Mouse (Mus musculus) E14TG2a.4 (cell line): Measurements from ENCODE around the gene Gm20388.

Experiments
- H3K27me3 ChIP-seq: 2 replicates; pipeline ENCODE4 v1.6.1; 2014; ENCODE audit warnings: low read length, control low read depth; ENCODE audit not compliant: insufficient read depth
- H3K36me3 ChIP-seq: 2 replicates; pipeline ENCODE4 v1.6.1; 2014; ENCODE audit warnings: low read length, control low read depth; ENCODE audit not compliant: insufficient read depth
- H3K4me1 ChIP-seq: replicated peaks from 2 replicates; pipeline ENCODE4 v1.6.1; 2014; ENCODE audit warnings: low read depth, low read length, control low read depth
- H3K4me3 ChIP-seq: replicated peaks from 2 replicates; pipeline ENCODE4 v1.5.1; 2014; ENCODE audit warnings: mild to moderate bottlenecking, low read length
- H3K9me3 ChIP-seq: 2 replicates; pipeline ENCODE4 v1.6.1; 2014; ENCODE audit warnings: low read length, control low read depth
- CTCF ChIP-seq: conservative IDR thresholded peaks from 2 replicates; pipeline ENCODE4 v1.5.1; 2014; ENCODE audit warnings: low read length
- NANOG ChIP-seq: IDR thresholded peaks from 2 replicates; pipeline ENCODE4 v1.6.1; 2014; ENCODE audit warnings: borderline replicate concordance, low read length, mixed read lengths
- POU5F1 ChIP-seq: IDR thresholded peaks from 2 replicates; pipeline ENCODE4 v1.6.1; 2014; ENCODE audit warnings: low read length, borderline replicate concordance

The Gm20388 gene

DNA sequence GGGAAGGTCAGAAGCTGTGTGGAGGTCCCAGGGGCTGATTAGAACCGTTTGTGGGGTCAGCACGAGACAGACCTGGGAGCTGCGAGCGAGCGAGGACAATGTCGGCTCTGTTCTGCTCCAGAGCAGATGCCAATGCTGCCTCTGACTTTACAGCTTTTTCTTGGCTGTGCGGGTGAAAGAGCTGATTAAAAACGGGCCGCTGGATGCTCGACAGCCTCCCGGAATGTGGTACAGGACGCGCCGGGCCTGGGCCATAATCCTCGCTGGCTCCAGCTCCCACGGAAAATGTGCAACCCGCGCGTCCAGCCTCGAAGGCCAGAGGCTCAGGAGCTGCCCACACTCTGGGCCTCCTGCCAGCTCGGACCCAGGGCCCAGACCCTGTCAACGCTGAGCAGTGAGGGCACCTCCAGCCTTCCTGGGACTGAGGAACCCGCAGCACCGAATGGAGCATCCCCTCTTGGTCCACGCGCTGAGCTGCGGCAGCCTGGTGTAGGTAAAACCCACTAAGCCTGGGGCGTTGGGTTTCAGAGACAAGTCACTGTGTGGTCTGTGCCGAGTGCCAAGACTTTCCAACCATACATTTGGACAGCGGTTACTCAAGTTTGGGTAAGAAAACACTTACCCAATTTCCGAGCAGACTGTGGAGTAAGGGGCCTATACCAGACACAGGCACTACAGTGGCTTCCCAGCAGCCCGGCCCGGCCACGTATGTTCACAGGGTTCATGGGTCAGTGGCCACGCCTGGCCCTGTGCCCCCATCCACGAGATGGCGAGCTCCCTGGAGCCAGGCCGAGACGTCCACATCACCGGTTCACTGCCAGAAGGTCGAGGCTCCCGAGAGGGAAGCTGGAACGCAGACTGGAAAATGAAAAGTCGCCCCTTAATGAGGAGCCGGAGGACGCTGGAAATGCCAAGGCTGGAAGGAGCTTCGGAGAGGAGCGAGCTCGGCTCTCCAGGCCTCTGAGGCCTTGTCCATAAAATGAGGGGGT is 1557.7 kb downstream of the Gm20388 start:
- no peaks in the 10 kb centered on the region for H3K9me3 ChIP-seq
- H3K27me3 ChIP-seq, result peaks cover 16% of the 10 kb centered on the region
- no peak for TF ChIP-seq POU5F1
- TF ChIP-seq CTCF, result no peak
- TF ChIP-seq NANOG, result no peak
- peak overlapping the region; percentile 46 for H3K4me3 ChIP-seq
- peaks cover 18% of the 10 kb centered on the region for H3K4me1 ChIP-seq
- H3K36me3 ChIP-seq, result no peaks in the 10 kb centered on the region

DNA sequence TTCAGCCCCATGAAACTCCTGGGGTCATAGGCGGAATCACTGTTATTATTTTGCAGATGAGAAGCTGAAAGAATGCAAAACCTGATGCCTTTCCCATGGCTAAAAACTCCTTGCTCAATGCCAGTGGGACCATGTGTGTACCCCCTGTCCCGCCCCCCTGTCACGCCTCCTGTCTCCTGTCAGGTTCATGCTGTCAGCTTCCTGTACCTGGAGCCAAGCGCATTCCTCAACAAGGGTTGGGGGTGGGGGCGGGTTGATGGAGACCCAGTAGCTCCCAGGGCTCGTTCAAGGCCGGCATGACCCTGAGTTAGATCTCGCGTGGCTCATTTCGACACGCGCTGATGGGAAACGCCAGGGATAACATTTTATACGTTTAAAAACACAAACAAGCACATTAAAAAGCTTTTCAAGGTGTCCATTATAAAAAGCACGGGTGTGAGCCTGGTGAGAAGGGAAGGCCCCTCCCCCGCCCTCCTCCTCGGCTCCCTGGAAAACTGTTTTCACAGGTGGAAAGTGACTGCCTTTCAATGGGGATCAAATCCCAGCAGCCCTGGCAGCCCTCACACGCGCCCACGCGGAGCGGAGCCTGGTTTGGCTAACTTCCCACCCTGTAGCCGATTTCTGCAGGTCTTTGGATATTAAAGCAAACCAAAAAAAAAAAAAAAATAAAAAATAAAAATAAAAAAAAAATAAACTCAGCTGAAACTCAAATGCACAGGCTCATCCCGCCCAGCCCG is 1563.7 kb downstream of the Gm20388 start:
- Histone ChIP-seq H3K4me1 (peaks cover 26% of the 10 kb centered on the region), H3K9me3 (no peaks in the 10 kb centered on the region), H3K27me3 (peaks cover 34% of the 10 kb centered on the region), H3K4me3 (no peak overlapping the region), H3K36me3 (no peaks in the 10 kb centered on the region)
- TF ChIP-seq CTCF (no peak), NANOG (no peak), POU5F1 (no peak)

GRCm38 (mm10) chr8:121474898-121475284 is 1564.2 kb downstream of the Gm20388 start:
- TF ChIP-seq POU5F1 (no peak), CTCF (no peak), NANOG (no peak)
- Histone ChIP-seq H3K4me1 (peaks cover 26% of the 10 kb centered on the region), H3K36me3 (no peaks in the 10 kb centered on the region), H3K4me3 (no peak overlapping the region), H3K9me3 (no peaks in the 10 kb centered on the region), H3K27me3 (peaks cover 39% of the 10 kb centered on the region)

DNA sequence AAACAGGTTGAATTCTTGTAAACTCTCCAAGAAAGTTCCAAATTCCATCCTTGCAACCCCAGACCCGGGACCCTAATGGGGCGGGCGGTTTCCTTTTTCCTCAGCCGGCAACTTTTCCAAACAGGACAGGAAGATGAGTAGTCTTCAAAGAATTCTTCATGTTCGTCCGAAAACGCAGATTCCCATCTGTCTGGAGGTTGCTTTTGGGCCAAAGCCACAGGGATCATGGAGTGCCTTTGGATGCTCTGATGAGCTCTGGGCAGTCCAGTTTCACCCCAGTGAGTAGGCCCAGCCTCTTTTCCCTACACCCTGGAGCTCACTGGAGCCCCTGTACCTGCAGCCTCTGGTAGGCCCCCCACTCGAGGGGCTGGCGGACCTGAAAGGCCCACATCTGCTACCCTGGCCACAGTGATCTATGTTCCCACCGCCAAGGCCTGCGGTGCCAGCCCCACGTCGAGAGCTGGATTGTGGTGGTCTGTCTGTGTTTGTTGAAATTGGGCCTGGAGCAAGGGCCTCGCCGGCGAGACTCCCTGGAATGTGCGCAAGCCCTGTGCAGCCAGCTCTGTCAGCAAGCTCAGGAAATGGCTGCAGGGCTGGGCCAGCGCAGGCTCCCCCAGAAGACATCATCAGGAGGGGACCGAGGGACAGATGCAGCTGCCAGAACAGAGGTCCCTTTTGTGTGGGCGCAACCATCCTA is 1567.4 kb downstream of the Gm20388 start:
- H3K4me1 ChIP-seq, result peaks cover 26% of the 10 kb centered on the region
- no peaks in the 10 kb centered on the region for H3K36me3 ChIP-seq
- H3K4me3 ChIP-seq, result peak overlapping the region; percentile 59
- no peaks in the 10 kb centered on the region for H3K9me3 ChIP-seq
- TF ChIP-seq POU5F1, result no peak
- no peak for TF ChIP-seq CTCF
- no peak for TF ChIP-seq NANOG
- peaks cover 57% of the 10 kb centered on the region for H3K27me3 ChIP-seq

DNA sequence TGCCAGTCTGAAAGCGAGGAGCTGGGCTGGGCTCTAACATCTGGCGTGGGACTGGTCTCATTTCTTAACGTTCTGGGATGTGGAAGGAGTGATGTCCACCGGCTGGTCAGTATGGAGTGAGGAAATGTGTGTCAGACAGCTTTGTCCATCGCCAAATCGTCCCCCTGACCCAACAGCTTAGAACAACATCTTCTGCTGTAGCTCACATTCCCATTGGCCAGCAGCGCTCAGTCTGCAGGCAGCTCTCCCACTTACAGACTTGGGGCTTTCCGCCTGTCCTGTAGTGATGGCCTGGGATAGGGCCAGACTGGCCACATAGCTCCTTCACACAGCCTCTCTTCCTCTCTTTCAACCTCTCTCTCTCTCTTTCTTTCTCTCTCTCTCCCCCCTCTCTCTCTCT is 1568.5 kb downstream of the Gm20388 start:
- peaks cover 28% of the 10 kb centered on the region for H3K4me1 ChIP-seq
- H3K27me3 ChIP-seq, result peaks cover 54% of the 10 kb centered on the region
- no peaks in the 10 kb centered on the region for H3K9me3 ChIP-seq
- no peak overlapping the region for H3K4me3 ChIP-seq
- TF ChIP-seq POU5F1 (no peak), NANOG (no peak), CTCF (no peak)
- no peaks in the 10 kb centered on the region for H3K36me3 ChIP-seq

DNA sequence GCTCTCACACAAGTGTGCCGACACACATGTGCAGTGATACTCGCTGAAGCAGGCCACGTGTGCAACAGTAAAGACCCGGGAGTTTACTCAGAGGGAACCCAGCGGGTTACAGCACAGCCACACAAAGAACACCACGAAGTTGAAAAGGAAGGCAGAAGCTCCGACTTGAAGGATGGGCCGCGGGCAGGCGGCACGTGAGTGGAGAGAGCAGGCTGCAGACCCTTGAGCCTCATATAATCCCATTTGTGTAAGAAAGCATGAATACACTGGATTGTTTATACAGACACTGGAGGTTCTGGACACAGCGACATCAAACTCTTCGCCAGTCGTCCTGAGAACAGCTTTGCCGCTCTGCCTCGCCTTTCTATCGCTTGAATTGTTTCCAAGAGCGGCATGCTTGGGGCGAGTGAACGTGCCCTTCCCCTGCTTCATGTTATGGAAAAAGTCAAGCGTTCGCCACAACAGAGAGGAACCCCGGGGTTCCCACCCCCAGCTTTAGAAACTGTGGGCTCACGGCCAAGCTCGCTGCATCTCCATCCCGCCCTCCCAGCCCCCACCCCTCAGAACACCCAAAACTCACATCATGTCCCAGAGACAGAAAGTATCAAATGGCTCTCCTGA is 1569.9 kb downstream of the Gm20388 start:
- Histone ChIP-seq H3K36me3 (no peaks in the 10 kb centered on the region), H3K27me3 (peaks cover 48% of the 10 kb centered on the region), H3K9me3 (no peaks in the 10 kb centered on the region), H3K4me1 (peaks cover 24% of the 10 kb centered on the region), H3K4me3 (no peak overlapping the region)
- no peak for TF ChIP-seq POU5F1
- TF ChIP-seq CTCF, result no peak
- no peak for TF ChIP-seq NANOG

DNA sequence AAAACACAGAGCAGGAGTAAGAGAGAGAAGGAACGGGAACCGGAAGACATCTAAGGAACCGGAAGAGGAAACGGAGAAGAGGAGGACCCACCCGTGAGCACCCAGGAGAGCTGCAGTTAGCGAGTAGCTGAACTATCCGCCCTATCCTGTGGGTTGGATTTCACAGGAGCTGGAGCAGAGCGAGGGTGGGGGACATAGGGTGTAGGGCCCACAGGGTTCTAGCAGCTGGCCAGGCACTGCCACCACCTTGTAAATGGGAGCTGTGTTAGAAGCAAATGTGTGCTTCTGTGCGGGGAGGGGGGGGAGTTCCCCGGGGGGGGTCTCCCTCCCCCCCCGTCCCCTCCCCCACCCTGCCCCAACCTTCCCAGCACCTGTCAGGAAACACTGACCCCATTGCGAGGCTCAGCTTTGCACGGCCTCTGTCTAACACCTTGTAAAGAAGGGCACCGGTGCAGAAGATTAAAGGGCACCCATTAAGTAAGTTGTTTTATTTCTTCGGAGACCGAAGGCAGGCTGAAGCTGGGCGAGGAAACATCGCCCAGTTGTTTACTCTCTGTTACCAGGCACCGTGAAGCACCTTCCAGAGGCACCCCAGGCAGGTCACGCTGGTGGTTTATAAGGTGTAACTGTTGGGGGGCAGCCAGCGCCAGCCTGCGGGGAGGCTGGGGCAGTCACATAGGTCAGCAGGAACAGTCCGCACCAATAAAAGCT is 1573.6 kb downstream of the Gm20388 start:
- no peak for TF ChIP-seq POU5F1
- TF ChIP-seq NANOG, result no peak
- no peak for TF ChIP-seq CTCF
- H3K4me1 ChIP-seq, result peaks cover 10% of the 10 kb centered on the region; the same call in 1 of the 2 replicates

More for the DNA sequence above, 1573.6 kb downstream of the Gm20388 start:
- peaks cover 26% of the 10 kb centered on the region for H3K27me3 ChIP-seq
- peaks cover 5% of the 10 kb centered on the region; the same call in 1 of the 2 replicates for H3K9me3 ChIP-seq
- H3K4me3 ChIP-seq, result no peak overlapping the region
- no peaks in the 10 kb centered on the region for H3K36me3 ChIP-seq
